Mouse (Mus musculus) skeletal muscle tissue, adult 2 months (tissue): ENCODE data around the gene Ube2q1.

Experiments
- DNase-seq: peaks from one replicate; pipeline ENCODE4 v3.0.0-alpha.2; 2012; ENCODE audit warnings: low read depth, low spot score

Gene Ube2q1

DNA sequence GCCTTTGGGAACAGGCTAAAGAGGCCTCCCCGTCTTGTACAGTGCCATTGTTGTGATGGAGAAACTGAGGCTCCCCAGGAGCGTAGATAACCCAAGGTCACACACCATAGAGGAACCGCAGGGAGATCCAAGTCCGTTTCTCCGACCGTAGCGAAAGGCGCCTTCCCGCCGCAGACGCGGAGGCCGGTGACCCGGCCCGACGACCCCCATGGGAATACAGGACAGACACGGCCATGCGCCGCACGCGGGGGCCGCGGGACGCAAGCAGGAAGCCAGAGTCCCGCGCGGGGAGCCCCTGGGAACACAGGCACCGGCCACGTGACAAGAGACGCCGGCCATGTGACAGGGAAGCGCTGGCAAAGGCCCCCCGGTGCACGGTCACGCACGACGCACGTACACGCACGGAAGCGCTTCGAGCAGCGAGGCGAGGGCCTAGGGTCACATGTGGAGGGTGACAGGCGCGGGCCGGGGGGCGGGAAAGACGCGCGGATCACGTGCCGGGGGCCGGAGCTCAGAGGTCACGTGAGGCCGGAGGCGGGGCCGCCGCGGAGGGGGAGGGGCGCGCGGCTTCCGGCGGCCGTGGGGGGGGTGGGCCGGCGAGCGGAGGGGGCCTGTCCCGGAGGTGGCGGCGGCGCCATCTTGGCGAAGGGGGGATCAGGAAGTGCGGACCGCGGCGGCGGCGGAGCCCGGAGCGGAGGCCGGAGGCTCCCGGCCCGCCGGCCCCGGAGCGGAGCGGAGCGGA, at the start of gene Ube2q1:
TSS of gene Ube2q1 (plus strand) at position 649 of the 742 bp plus-strand sequence.
- DNase-seq: peak; percentile 98

DNA sequence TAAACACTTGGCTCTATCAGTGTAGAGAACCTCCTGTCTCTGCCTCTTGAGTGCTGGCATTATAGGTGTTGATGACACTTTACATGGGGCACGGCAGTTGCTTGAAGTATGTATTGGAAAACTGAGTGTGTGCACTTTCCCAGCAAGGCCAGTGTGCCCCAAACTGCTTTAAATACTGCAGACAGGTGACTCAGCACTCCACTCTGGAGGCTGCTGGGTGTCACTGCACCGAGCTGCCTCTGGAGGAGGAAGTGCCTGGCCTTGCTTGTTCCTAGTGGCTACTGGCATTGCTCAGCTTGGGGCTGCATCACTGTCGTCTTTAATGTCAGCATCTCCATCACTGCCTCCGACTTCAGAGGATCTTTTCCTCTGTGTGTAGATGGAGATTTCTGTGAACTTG, 46.4 kb upstream of the Ube2q1 start:
- DNase-seq: no peak

DNA sequence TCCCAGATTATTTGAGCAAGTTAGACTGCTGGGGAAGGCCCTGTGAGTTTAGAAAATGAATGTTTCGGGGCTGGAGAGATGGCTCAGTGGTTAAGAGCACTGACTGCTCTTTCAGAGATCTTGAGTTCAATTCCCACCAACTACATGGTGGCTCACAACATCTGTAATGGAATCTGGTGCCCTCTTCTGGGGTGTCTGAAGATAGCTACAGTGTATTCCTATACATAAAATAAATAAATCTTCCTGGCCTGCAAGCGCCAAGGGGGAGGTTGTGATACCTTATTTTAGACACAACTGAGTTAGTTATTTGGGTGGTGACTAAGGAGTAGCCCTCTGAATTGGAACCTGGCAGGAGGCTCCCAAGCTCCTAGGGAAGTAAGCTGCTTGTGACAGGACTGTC, 44.6 kb upstream of the Ube2q1 start:
- DNase-seq: no peak

DNA sequence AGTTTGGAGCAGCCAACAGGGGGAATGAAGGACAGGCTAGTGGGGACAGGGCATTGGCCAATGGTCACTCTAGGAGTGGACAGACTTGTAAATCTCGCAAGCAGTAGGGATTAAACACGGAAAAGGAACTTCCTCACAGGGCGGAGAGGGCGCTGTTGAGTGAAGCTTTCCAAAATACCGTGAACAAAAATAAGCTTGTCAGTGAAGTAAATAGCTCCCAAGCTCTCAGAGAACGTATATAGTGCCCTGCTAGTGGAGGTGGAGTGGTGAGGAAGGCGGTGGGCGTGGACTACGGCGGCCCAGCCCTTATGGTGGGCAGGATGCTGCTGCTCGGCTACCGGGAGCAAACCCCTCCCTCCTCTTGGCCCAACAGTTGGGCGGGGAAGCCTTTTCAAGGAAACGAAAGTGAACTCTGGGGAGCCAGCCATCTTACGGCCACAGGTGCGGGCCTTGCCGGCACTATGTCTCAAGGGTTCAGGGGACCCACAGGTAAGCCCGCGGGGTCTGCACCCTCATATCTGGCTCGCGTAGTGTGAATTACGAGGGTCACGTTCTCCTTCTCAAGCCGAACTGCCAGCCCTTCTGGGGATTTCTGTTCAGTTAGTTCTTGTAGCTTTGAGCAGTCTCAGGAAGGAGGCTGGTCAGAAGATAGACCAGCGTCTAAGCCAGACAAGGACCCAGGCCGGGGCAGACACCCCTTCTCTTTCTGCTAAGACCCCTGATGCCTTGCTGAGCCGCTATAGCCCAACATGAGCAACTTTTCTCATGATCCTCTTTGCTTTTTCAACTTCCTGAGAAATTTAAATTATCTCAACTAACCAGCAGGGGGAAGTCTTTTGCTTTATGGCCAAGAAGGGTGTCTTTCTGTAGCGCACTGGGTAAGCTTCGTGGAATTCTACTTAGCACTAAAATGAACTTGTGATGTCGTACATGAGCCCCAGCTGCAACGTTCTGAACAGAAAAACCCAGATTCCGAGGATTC, 42.8 kb upstream of the Ube2q1 start:
- peak; percentile 74 for DNase-seq

DNA sequence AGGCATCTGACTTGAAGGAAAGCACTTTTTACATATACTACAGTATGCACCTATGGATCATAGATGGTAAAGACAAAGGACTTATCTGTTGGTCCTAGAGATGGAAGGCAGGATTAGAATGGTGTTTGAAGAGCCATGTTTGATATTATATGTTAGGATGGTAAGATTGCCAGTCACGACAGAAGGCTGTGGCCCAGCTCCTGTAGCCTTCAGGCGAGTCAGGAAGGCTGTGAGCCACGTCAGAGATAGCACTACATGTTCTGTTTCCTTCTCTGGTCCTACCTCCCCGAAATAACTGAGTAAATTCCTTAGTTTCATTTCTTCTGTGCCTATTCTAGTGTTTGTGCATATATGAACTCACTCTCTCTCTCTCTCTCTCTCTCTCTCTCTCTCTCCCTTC, 41.3 kb upstream of the Ube2q1 start:
- DNase-seq: no peak

DNA sequence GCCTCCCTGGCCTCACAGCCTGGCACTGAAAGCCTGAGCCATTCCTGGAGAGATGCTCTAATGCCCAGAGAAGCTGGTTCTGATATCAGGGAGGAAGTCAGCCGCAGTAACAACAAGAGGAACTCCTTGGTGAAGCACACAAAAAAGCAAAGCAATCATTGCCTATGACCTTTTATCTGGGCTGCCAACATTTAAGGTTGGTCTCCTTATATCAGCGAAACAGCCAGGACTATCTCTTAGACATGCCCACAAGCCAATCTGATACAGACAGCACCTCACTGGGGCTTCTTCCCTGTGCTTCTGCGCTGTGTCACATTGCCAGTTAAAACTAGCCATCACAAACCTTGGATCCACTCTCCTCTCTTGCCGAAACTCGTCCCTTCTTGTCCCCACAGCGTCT, 34.9 kb upstream of the Ube2q1 start:
- DNase-seq: no peak

DNA sequence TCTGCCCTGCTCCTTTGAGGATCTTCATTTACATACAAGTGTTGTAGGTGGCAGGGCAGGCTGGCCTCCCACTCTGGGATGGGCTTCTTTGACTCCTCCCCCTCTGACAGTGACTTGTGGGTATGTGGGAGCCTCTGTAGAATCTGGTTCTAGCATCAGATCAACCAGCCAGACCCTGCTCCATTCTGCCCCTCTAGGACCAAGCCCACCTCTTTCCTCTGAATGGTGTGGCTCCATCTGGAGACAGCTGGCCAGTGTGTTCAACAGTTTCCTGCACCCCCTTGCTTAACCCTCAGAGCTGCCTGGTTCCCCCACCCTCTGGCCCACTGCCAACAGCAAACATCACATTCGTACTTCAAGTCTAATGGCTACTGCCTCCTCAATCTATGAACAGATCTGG, 21.1 kb upstream of the Ube2q1 start:
- DNase-seq: no peak

DNA sequence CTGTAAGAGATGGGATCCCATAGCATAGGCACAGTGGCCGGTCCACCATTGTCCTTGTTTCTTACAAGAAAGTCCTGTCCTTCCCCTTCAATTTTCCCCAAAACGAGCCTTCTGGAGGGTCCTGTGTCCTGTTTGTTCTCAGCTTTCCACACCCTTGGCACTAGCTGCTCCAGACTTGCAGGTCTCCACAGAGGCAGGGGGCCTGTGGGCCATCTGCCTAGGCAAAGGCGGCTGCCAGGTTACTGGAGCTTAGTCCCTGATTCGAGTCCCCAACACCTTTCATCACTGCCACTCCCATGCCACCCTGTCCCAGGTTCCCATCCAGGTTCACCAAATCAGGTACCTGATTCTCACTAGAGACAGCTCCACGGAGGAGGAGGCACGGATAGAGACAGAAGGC, 18.1 kb upstream of the Ube2q1 start:
- DNase-seq: no peak

DNA sequence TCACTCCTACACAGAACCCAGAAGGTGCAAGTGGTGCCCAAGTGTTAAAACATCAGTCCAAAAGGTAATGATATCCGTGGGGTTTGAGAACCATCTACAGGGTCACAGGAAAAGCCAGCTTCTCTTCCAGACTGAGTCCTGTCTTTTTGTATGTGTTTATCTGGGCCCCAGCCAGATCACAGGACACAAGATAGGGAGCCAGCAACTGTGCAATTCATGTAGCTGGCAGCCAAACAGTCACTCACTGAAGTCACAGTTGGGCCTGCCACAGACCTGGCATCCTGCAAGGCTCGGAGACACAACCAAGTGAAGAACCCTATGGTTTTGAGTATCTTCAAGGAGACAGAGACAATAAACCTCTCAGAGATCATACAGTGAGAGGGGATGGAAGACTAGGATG, 15.6 kb upstream of the Ube2q1 start:
- no peak for DNase-seq

DNA sequence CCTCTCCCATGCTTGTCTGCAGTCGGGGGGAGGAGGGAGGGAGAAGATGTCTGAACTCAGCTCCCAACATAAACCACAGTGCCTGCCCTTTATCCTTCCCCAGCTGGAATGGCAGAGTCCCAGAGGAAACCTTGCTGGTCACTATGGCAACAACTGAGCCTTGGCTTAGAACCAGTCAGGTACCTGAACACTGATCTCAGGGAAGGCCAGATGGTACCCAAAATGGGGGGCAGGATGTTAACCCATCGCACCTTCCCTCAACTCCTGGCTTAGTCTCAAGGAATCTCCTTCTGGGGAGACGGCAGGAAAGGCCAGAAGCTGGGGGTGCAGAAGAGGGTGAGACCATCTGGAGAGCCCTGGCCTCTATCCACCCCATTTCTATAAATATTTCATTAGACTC, 13.6 kb upstream of the Ube2q1 start:
- no peak for DNase-seq

DNA sequence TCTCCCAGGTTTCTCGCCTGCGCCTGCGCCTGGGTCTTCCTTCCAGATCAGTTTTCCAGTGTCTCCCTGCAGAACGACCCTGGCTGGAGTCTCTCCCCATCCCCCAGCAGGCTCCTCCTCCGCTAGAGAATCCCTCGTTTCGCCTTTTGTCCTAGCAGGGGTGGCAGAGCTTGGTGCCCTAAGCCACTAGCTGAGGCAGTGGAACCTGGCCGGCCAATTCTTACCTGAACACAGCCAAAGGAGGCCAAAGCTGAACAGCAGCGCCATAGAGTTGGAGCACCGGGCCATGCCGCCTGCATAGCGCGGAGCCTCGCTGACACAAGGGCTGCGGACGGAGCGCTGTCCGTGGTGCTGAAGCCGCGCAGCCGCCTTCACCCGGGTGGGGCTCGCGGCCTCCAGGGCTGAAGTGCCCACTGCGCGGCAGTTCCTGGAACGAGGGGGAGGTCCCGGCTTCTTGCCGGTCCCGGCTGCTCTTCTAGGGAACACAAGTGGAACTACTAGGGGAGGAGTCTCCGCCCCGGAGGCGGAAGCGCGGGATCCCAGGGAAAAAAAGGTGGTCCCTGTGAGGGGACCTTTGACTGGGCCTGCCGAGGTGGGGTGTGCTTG, 9.2 kb upstream of the Ube2q1 start, which contains the start of gene Chrnb2:
TSS of gene Chrnb2 (minus strand) at position 514 of the 606 bp plus-strand sequence.
- peak; percentile 44 for DNase-seq

DNA sequence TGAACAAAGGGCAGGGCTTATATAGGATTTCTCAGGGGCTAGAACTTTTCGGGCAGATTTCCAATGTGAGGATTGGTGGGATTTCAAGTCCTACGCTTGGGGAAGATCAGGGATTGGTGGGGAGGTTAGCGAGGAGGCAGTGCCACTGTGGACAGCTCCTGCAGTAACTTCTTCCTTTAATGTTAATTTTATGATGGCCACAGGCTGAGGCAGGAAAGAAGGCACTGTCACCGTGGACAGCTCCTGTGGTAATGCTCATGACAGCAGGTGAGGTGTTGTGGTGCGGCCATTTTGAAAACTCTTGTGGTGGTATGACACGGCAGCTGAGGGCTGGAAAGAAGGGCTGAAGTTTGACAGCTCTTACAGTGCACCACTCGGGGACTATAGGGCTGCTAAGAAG, 3.8 kb upstream of the Ube2q1 start:
- no peak for DNase-seq

DNA sequence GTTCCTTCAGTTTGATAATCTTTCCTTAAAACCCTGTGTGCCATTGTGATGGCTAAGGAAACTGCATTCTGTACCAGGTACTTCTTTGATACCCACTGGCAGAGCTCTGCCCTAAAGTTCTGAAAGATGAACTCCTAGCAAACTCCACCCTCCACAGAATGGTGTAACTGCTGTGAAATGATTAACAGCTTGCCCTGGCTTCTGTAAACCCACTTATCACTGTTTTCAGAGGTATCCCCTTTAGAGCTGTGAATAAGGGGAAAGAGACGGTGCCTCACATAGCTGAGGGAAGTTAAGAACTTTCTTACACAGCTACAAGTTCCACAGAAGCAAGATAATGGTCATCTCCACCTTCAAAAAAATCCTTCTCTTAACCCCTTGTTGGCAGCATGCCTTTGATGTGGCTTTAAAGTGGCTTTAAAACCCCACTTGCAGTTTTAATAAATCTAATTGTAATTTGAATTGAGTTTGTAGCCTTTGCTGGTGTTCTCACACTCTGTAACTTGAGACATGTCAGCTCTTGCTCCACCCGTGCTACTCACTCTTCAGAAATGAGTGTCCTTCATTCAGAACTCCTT, 2.9 kb upstream of the Ube2q1 start:
- DNase-seq: no peak

DNA sequence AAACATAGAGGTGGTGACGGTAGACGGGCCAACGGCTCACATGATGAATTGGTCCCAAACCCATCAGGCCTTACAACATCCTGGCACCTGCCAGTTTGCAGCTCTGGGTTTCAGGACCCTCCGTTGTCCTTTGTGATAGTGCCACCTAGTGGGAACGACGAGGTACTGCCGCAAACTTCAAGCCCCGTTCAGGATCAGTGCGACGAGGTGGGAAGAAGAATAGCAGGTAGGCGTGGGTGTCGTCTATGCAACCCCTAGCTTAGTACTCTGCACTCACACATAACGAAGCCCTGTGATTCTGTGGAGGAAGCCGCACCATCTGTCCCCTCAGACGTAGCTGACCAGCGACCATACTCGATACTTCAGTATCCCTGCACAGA, 838 bp upstream of the Ube2q1 start:
- DNase-seq: peak; percentile 78

DNA sequence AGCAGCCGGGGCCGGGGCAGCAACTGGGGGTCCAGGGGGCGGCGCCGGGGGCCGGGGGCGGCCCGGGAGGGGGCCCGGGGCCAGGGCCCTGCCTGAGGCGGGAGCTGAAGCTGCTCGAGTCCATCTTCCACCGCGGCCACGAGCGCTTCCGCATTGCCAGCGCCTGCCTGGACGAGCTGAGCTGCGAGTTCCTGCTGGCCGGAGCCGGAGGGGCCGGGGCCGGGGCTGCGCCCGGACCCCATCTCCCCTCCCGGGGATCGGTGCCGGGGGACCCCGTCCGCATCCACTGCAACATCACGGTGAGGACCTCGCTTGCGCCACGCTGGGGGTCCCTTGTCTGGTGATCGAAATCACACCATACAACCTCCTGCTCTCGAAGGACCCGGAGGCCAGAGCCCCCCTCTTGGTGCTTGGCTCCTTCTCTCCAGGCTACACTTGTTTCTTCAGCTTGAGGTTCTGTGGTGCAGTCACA, 360 bp downstream of the Ube2q1 start:
- no peak for DNase-seq

DNA sequence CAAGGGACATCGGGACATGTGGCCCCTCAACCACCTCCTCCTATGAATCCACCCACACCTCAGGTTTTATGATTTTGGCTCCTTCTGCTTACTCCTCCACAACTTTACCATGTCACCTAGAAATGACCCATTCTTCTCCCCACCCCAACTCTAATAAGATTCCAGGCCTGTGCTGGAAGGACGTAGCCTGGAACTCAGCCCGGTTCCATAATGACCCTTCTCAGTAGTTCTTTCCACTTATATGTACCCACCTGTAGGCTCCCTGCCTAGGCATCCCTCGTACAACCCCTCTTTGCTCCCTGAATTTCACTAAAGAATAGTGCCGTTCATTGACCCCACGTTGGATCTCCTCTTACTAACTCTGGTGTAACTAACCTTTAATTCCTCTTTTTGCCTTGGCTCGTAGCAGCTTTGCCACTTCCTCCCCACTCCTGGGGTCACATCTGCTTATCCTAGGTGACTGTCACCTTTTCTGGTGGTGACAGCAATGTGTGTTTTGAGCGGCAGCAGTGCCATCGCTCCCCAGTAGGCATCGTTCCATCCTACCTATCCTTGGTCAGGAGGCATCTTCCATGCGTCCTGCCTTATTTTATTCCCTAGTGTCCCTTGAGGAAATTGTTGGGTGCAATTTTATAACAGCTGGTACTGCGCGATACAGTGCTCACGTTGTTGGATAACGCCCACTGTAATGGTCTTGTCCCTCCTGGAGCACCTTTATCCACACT, 982 bp downstream of the Ube2q1 start:
- no peak for DNase-seq

DNA sequence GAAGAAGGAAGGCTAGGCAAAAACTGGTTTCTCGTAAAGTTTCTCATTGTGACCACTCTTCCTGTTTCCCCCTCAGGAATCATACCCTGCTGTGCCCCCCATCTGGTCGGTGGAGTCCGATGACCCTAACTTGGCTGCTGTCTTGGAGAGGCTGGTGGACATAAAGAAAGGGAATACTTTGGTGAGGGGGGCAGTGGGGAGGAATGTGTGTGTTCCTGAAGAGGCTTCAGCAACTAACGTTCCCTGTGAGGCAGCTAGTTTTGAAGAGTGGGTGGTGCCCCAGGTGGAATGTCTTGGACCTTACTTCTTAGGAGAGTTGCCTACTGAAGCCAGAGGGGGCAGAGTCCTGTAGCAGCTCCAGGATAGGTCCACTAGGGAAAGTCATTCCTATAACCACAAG, 2.6 kb downstream of the Ube2q1 start:
- no peak for DNase-seq

DNA sequence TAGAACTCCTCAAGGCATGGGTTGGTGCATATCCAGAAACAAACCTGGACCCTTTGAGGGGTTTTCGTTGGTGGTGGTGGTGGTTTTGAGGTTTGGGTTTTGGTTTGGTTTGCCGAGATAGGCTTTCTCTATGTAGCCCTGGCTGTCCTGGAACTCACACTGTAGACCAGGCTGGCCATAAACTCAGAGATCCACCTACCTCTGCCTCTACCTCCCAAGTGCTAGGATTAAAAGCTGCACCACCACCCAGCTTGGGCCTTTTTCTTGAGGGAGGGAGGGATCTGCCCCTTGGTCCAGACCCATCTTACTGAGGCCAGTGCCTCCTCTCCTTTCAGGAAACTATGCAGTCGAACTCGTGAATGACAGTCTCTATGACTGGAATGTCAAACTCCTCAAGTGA, 6.7 kb downstream of the Ube2q1 start:
- no peak for DNase-seq

DNA sequence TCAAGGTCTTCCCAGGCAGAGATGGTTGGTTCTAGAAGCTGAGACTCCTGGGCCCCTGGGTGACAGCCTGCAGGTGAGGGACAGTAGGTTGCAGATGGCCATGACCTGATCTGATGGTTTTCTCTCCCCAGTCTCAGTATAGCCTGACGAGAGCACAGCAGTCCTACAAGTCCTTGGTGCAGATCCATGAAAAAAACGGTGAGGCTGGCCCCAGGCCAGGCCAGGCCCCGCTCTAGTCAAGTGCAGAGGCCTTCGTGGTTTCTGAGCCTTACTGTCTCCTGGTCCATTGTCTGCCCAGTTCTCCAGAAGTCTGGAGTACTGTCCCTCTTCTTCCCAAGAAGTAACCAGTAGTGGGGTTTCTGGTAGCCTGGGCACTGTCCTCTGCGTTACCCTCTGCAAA, 8.2 kb downstream of the Ube2q1 start:
- DNase-seq: no peak

DNA sequence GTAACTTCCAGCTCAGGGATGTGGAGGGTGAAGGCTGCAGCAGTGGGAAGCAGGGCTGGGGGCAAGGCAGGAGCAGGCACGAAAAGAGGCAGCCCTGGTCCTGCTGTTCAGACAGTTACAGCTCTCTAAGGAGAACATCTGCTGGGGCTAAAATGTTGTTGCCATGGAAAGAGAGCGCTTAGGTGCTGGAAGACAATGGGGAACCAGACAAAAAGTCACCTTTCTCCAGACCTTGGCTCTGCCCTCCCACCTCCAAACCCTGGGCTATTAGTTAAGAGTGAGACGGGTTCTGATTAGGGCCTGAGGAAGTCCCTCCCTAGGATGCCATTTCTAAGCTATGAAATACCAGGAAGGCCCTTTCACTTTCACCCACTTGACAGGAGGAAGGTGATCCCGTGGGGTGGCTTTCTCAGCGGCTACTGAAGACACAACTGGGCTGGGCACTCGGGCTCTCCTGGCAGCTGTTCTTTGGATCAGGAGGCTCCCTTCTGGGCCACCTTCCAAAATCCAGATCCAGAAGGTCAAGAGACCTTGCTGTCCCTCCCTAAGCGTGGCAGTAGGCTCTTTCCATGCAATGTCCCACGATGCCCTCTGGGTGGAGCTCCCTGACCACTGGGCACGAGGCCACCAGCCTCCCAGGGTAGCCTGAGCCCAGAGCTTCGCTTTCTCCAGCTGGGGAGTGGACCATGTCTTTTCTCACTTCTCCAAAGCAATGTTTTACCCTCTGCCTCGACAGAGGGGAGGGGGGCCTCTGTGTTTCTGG, 11.8 kb downstream of the Ube2q1 start:
- DNase-seq: peak; percentile 91
